Mouse (Mus musculus): ENCODE results near the gene Prmt1. TPM values are rescaled to one million over a fixed set of nuclear protein-coding genes. Genes with fewer than 3 reads are reported as not detected.
A peak's percentile ranks its signal among the peaks of the same experiment; 100 is the strongest.

Prmt1 gene
- total RNA-seq, 2 experiments from 2014 or later: 236 to 262 TPM

DNA sequence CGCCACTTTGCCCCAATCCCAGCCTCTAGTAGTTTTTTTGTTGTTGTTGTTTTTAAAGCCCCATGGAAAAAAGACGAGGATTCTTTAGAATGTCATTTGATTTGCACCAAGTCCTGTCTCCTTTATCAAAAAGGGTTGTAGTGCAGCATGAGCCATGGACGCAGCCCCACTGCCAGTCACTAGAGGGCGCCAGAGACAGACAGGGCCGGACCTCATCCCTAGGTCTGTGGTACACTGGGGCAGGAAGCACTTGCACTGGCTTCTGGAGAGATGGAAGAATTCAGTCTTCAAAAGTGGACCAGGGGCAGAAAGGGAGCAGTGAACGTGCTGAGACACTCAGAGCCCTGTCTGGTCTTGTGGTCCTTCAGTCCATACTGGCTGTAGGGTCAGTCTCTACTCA lies 3.3 kb downstream of the Prmt1 start:
- peak; percentile 91 to 93 for DNase-seq

DNA sequence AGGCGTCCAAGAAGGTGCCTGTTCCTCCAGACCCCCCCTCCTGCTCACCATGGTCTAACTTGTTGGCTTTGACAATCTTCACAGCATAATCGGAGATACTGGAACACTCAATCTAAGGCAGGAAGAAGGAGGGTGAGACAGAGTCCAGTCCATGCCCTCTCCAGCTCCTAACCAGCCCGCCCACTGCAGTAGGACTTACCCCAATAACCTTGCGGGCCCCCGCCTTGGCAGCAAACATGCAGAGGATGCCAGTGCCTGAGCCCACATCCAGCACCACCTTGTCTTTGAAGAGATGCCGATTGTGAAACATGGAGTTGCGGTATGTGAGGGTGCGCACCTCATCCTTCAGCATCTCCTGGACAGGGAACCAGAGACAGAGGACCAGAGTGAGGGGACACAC lies 4.8 kb downstream of the Prmt1 start:
- DNase-seq: no peak

GRCm38 (mm10) chr7:44978300-44978699 lies 8.1 kb downstream of the Prmt1 start:
- DNase-seq: no peak

DNA sequence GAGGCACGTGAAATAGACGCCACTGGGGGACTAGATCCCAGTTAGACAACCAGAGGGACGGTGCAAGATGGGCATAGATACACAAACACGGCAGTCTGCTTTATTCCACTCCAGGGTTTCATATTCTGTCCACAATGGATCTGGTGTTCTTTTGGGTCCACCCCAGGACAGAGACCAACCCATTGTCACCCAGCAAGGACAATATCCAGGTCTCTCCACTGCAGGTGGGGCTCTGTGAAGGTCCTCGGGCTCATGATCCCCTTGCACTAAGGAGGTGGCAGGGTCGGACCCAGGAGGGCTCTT lies 11.3 kb downstream of the Prmt1 start:
- DNase-seq: no peak

DNA sequence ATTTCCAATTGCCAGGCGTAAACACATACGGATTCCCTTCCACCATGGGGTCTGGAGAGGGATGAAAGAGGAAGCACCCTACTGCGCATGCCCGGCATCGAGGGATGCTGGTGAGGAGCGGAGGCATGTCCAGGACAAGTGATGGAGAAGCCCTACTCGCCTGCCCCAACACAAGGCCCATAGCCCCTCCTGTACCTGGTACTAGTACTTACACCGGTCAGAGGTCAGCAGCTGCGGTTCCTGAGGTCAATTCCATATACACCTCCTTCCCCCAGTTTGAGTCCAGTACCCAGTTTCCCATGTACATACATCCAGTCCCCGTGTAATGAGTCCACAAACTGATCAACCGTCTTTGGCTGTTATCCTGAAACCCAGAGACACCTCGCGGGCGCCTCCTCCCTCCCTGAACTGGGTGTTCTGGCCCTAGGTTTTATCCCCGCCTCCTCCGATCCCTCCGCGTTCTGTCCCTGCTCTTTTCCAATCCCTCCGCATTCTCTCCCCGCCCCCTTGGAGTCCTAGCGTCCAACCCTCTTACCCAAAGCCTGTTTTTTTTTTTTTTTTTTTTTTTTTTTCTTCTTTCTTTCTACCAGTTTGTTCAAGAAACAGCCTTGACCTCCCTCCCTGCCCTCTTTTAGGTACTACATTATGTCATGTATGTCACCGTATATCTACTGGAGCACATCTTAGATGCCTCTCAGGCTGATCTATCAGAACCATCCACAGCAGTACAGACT lies 11.8 kb downstream of the Prmt1 start, which contains the start of gene Cpt1c:
Gene Cpt1c (minus strand): TSS at position 469 of the 734 bp plus-strand sequence.
- DNase-seq: peak; percentile 81 to 86

- no peak for DNase-seq
Observed at GRCm38 (mm10) chr7:44973415-44974130, 12.8 kb downstream of the Prmt1 start.

DNA sequence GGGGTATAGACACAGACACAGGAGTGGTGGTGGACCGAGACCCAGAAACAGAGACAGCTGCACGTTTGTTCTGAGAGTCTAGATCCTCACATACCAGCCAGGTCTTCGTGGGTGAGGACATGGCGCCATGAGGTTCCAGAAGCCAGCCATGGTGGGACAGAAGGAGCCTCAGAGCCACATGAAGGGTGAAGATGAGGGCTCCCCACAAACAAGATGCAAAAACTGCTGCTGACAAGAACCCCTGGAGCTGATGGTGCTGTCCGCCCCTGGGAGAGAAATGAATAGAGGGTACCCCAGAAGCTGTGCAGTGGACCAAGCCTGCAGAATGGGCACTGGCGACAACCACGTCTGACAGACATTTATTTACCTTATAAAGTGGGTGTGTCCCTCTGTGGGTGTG lies 15.2 kb downstream of the Prmt1 start:
- no peak for DNase-seq

DNA sequence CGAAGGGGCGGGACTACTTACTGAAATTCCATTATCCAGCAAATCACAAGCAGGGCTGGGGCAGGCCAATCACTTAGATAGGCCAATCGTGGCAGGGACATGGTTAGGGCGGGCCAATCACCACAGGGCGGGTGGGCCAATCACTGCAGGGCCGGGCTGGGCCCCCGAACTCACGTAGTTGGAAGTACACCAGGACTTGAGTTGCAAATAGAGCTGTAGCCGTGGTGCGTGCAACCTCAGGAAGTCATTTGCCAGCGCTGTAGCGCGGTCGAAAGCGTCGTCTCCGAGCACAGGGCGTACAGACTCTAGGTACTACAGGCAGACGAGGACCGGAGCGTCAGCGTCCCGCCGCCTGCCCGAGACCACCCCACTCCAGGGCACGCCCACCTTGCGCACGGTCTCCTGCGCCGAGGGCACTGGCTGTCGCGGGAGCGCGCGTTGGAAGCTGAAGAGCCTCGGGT lies 16.1 kb downstream of the Prmt1 start:
- peak; percentile 83 to 88 for DNase-seq

- no peak for DNase-seq
Observed at GRCm38 (mm10) chr7:44966638-44967037, 19.7 kb downstream of the Prmt1 start.

- no peak for DNase-seq
Observed at GRCm38 (mm10) chr7:44965975-44966374, 20.4 kb downstream of the Prmt1 start.

DNA sequence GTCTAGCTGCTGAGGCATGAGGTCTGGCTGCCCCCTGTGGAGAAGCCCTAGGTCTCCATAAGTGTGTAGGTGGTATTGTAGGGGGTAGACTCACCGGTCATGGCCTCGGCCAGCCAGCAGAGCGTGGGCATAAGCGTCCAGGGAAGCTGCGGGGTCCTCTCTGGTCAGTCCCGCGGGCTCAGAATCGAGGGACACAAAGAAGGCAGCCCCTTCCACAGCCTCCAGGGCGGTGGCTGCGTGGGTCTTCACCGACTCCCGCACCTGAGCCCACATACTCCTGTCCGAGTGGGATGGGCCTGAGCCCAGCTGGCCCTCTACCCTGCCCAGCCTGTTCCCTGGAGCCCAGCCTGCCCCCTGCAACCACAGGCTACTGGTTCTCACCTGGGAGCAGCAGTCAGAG lies 21.4 kb downstream of the Prmt1 start:
- no peak for DNase-seq

- DNase-seq: no peak
Observed at GRCm38 (mm10) chr7:44962831-44963230, 23.5 kb downstream of the Prmt1 start.

GRCm38 (mm10) chr7:44962337-44962736 lies 24.0 kb downstream of the Prmt1 start:
- DNase-seq: no peak

GRCm38 (mm10) chr7:44960512-44960910 lies 25.9 kb downstream of the Prmt1 start:
- no peak for DNase-seq

DNA sequence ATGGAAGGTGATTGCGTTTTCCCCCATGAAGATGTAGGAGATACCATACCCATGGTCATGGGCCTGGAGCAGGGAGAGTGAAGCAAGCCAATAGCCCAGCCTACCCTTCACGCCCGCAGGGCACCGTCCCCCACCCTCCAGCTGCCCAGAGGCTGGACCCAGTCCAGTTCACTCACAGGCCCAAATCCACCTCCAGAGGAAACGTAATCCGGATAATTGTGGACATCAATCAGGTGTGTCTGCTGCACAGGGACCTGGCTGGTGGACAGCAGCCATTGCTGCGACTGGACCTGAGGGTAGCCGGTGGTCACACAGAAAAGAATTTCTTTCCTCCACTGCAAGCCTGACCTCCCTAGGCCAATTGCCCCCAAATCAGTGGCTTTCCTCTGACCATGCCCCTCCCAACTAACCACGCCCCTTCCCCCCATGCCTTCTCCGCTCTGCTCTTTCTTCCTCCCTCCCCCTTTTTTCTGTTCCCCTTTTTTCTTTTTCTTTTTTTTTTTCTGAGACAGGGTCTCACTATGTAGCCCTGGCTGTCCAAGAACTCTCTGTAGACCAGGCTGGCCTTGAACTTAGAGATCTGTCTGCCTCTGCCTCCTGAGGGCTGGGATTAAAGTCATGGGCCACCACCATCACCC lies 26.4 kb downstream of the Prmt1 start:
- no peak for DNase-seq

DNA sequence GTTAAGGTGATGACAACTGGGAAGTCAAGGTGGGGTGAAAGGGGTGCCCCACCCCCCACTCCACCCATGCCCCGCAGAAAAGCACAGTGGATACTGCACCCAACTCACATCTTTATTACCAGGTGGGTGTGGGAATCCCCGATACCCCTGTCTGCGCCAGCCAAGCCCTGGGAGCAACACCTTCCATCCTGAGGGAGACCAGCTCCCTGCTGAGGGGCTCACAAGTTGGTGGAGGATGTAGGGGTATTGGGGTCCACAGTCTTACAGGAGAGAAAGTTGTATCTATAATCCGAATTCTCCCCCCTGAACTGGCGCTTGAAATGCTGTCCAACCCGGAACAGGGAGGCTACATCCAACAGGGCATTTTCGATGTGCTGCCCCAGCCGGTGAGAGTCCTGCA lies 27.1 kb downstream of the Prmt1 start:
- no peak for DNase-seq

DNA sequence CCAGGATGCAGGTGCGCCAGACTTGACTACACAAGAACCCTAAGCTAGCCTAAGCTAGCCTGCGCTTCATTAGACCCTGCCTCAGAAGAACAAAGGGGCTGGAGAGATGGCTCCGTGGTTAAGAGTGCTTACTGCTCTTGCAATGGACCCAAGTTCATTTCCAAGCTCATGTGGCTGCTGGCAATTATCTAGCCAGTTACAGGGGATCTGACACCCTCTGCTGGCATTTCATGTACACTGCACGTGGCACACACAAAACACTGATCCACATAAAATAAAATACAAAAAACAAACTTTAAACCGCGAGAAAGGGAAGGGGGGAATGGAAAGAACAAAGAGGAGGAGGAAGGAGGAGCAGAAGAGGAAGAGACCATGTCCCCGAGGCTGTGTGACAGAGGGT lies 28.2 kb downstream of the Prmt1 start:
- peak; percentile 52 to 67 for DNase-seq

- DNase-seq: no peak
Observed at GRCm38 (mm10) chr7:44957183-44957835, 29.1 kb downstream of the Prmt1 start.

DNA sequence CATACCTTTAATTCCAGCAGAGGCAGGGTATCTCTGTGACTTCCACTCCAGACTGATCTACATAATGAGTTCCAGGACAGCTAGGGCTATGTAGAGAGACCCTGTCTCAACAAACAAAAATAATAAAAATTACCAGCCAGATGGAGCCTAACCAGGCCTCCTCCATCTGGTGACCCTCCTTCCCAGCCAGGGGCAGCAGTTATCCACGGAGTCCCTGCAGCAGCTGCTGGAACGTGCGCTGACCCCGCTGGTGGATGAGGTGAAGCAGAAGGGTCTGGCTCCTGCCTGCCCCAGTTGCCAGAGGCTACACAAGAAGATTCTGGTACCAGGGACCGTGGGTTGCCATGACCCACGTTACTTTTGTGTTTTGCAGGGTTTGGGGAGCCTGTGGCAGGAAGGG lies 30.1 kb downstream of the Prmt1 start:
- DNase-seq: no peak

GRCm38 (mm10) chr7:44955628-44956027 lies 30.7 kb downstream of the Prmt1 start:
- peak in 1 of 2 experiments; percentile 44 for DNase-seq

- DNase-seq: no peak
Observed at GRCm38 (mm10) chr7:44954091-44954885, 32.1 kb downstream of the Prmt1 start.

- DNase-seq: no peak
Observed at GRCm38 (mm10) chr7:44953561-44953960, 32.8 kb downstream of the Prmt1 start.
